ENCODE assay signal across 8 mouse cellular contexts in the genomic region with DNA sequence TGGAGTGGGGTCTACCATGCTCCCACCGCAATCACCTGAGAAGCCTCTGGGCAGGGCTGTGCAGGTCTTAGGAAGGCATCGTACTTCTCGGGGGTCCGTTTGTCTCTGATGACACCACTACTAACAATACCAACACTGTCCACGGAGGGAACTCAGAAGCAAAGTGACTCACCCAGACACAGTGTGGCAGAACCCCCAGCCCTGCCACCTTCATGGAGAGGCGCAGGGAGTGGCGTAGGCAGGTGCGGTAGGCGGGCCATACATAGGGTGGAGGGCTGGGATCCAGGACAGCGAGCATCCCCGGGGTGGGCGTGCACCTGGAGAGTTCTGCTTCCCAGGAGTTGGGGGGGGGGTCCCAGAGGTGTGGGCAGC. TPM values are rescaled to one million over a fixed set of nuclear protein-coding genes. Genes with fewer than 3 reads are reported as not detected.
DNase-seq lines count a peak whose midpoint lies in the region; ATAC-seq and TF ChIP-seq lines count a peak whose summit lies in the region.

No protein-coding gene starts in this region.

- H3K36me3 ChIP-seq in kidney, adult 2 months (ENCODE audit: control insufficient read depth, insufficient read depth, low read length) = no peaks in the 10 kb centered on the region
- no peaks in the 10 kb centered on the region; the same call in 1 of the 2 replicates for H3K36me3 ChIP-seq in ES-E14 (ENCODE audit: control insufficient read depth, insufficient read depth, low read length, poor library complexity, severe bottlenecking)
- H3K36me3 ChIP-seq in embryonic facial prominence, embryonic 11.5 days (replicated peaks; ENCODE audit: control insufficient read depth, insufficient read depth, low read depth, low read length) = no peaks in the 10 kb centered on the region
- no peaks in the 10 kb centered on the region for H3K36me3 ChIP-seq in limb, embryonic 12.5 days
- H3K36me3 ChIP-seq in neural tube, embryonic 14.5 days (ENCODE audit: control insufficient read depth, insufficient read depth, low read length) = no peaks in the 10 kb centered on the region

- peaks cover 9% of the 10 kb centered on the region; the same call in 1 of the 2 replicates for H3K4me1 ChIP-seq in kidney, adult 2 months (ENCODE audit: control insufficient read depth, insufficient read depth, low read length)
- H3K4me1 ChIP-seq in ES-E14 (ENCODE audit: control insufficient read depth in 2 of 2, insufficient read depth in 2 of 2, low read length in 2 of 2, poor library complexity in 1 of 2) = peaks cover 0 to 11% of the 10 kb centered on the region in 2 experiments; a peak in 1 of 4 replicates
- H3K4me1 ChIP-seq in embryonic facial prominence, embryonic 11.5 days (ENCODE audit: control insufficient read depth, insufficient read depth, low read length) = no peaks in the 10 kb centered on the region; the same call in 1 of the 2 replicates
- peaks cover 11% of the 10 kb centered on the region; the same call in 1 of the 2 replicates for H3K4me1 ChIP-seq in limb, embryonic 12.5 days (replicated peaks)
- peaks cover 8% of the 10 kb centered on the region; the same call in 1 of the 2 replicates for H3K4me1 ChIP-seq in neural tube, embryonic 14.5 days (ENCODE audit: control insufficient read depth, insufficient read depth, low read length)

- peak overlapping the region; percentile 89 for H3K9ac ChIP-seq in ES-E14 (ENCODE audit: insufficient read depth, low read depth, low read length, poor library complexity, severe bottlenecking)
- H3K9ac ChIP-seq in embryonic facial prominence, embryonic 11.5 days (replicated peaks; ENCODE audit: low read length) = no peak overlapping the region; the same call in 1 of the 2 replicates
- no peak overlapping the region for H3K9ac ChIP-seq in limb, embryonic 12.5 days (replicated peaks)
- 0 out of 2 replicates have a peak overlapping the region, but pooled peaks have one; percentile 57 for H3K9ac ChIP-seq in neural tube, embryonic 14.5 days (replicated peaks; ENCODE audit: low read depth, low read length)

- no peak for DNase-seq in kidney, adult 2 months
- no peak for DNase-seq in kidney, postnatal 36 days
- DNase-seq in ES-E14 (ENCODE audit: low read depth, low spot score) = no peak
- DNase-seq in embryonic facial prominence, embryonic 11.5 days (ENCODE audit: low spot score) = no peak
- DNase-seq in ovary, postnatal 36 days (ENCODE audit: low spot score) = no peak
- no peak for DNase-seq in frontal cortex, postnatal 10 days (ENCODE audit: low spot score in 2 of 2)

- TF ChIP-seq POLR2A in kidney, adult 2 months (IDR thresholded peaks at IDR 0.05; ENCODE audit: low read depth, low read length) = no peak

- H3K9me3 ChIP-seq in ES-E14 (ENCODE audit: control insufficient read depth, insufficient read depth, low read depth, low read length) = no peaks in the 10 kb centered on the region
- H3K9me3 ChIP-seq in embryonic facial prominence, embryonic 11.5 days (replicated peaks; ENCODE audit: control insufficient read depth, low read length) = no peaks in the 10 kb centered on the region
- H3K9me3 ChIP-seq in limb, embryonic 12.5 days = no peaks in the 10 kb centered on the region
- no peaks in the 10 kb centered on the region for H3K9me3 ChIP-seq in neural tube, embryonic 14.5 days (ENCODE audit: control insufficient read depth, low read length)

- H3K27me3 ChIP-seq in kidney, adult 2 months (replicated peaks; ENCODE audit: control insufficient read depth, insufficient read depth, low read length) = no peaks in the 10 kb centered on the region
- H3K27me3 ChIP-seq in embryonic facial prominence, embryonic 11.5 days (ENCODE audit: control insufficient read depth, insufficient read depth, low read length) = peaks cover 15% of the 10 kb centered on the region
- H3K27me3 ChIP-seq in limb, embryonic 12.5 days = peaks cover 75% of the 10 kb centered on the region
- peaks cover 35% of the 10 kb centered on the region for H3K27me3 ChIP-seq in neural tube, embryonic 14.5 days (ENCODE audit: control insufficient read depth, insufficient read depth, low read length)

- TF ChIP-seq CTCF in kidney, adult 2 months (conservative IDR thresholded peaks at IDR 0.05; ENCODE audit: insufficient read depth, insufficient read length, low read depth, low read length) = no peak

- peak overlapping the region; percentile 93 for H3K4me2 ChIP-seq in embryonic facial prominence, embryonic 11.5 days (ENCODE audit: low read depth, low read length)
- peak overlapping the region; percentile 90 for H3K4me2 ChIP-seq in limb, embryonic 12.5 days
- H3K4me2 ChIP-seq in neural tube, embryonic 14.5 days (ENCODE audit: low read depth, low read length) = peak overlapping the region; percentile 78

- H3K4me3 ChIP-seq in kidney, adult 2 months (ENCODE audit: insufficient read depth, low read depth, low read length) = peak overlapping the region; percentile 89; the same call in 1 of the 2 replicates
- peak overlapping the region; percentile 73 to 78; a peak in 3 of 4 replicates for H3K4me3 ChIP-seq in ES-E14 (ENCODE audit: insufficient read depth in 1 of 2, low read depth in 1 of 2, low read length in 2 of 2, poor library complexity in 1 of 2, severe bottlenecking in 1 of 2)
- H3K4me3 ChIP-seq in embryonic facial prominence, embryonic 11.5 days (ENCODE audit: low read depth, low read length) = peak overlapping the region; percentile 64
- H3K4me3 ChIP-seq in limb, embryonic 12.5 days (replicated peaks) = peak overlapping the region; percentile 69
- peak overlapping the region; percentile 59 for H3K4me3 ChIP-seq in neural tube, embryonic 14.5 days (ENCODE audit: low read depth, low read length)

- peak; percentile 24; the same call in 1 of the 2 replicates for ATAC-seq in embryonic facial prominence, embryonic 11.5 days (replicated peaks; ENCODE audit: insufficient number of reproducible peaks, low FRiP score, low TSS enrichment, low read depth)
- ATAC-seq in limb, embryonic 12.5 days (ENCODE audit: insufficient number of reproducible peaks, insufficient read depth, low FRiP score, low TSS enrichment, low read depth) = peak; percentile 33; the same call in 1 of the 2 replicates
- ATAC-seq in neural tube, embryonic 14.5 days (ENCODE audit: low read depth) = peak; percentile 68

- no peak overlapping the region for H3K27ac ChIP-seq in kidney, adult 2 months (ENCODE audit: insufficient read depth, low read depth, low read length)
- H3K27ac ChIP-seq in ES-E14 (ENCODE audit: insufficient read depth, low read depth, low read length, poor library complexity, severe bottlenecking) = no peak overlapping the region
- no peak overlapping the region for H3K27ac ChIP-seq in embryonic facial prominence, embryonic 11.5 days (replicated peaks; ENCODE audit: low read depth, low read length)
- no peak overlapping the region for H3K27ac ChIP-seq in limb, embryonic 12.5 days
- no peak overlapping the region for H3K27ac ChIP-seq in neural tube, embryonic 14.5 days (ENCODE audit: low read depth, low read length)

- 52% methylated on average over 12 of the region's 12 CpGs for WGBS in kidney, adult 2 months
- 23% methylated on average over 12 of the region's 12 CpGs for WGBS in embryonic facial prominence, embryonic 11.5 days
- 20% methylated on average over 12 of the region's 12 CpGs for WGBS in limb, embryonic 12.5 days
- 31% methylated on average over 12 of the region's 12 CpGs for WGBS in neural tube, embryonic 14.5 days

- in situ Hi-C loops in ES-E14 (cut with MboI; ENCODE audit: low sequenced_read_pairs in 2 of 2, unreplicated experiment in 2 of 2) = loop anchor here (5.0 kb wide), 1 partner anchor 209 kb away; no protein-coding TSS in a partner anchor

TF ChIP-seq in ES-E14, 5 proteins besides CTCF, POLR2A, EP300 and RAD21:
- TF ChIP-seq CHD2 (IDR thresholded peaks at IDR 0.05; ENCODE audit: low read depth, low read length) (no peak), HCFC1 (IDR thresholded peaks at IDR 0.05; ENCODE audit: borderline replicate concordance, insufficient read depth, low read length) (no peak), ZC3H11A (IDR thresholded peaks at IDR 0.05; ENCODE audit: borderline replicate concordance, low read depth, low read length) (no peak)

RNA-seq across cellular contexts. Expression of a gene that starts 0.6 kb away (rescaled TPM):
- 45.3 and 70.3 TPM in 2 replicates for polyA plus RNA-seq in kidney, adult 2 months (2012; rRNA removed)
- 9.1 and 11.2 TPM in 2 replicates for total RNA-seq in ES-E14 (2012; rRNA removed)
- polyA plus RNA-seq in embryonic facial prominence, embryonic 11.5 days (2014; fragmentation: Nextera tagmentation; extraction: Ambion mirVana) = 3.1 and 4.4 TPM in 2 replicates
- 3.7 and 4.0 TPM in 2 replicates for polyA plus RNA-seq in limb, embryonic 12.5 days (2016; fragmentation: Nextera tagmentation; extraction: Ambion mirVana)
- polyA plus RNA-seq in neural tube, embryonic 14.5 days (2014; fragmentation: Nextera tagmentation; extraction: Ambion mirVana) = 1.1 and 1.3 TPM in 2 replicates

RNA-seq across cellular contexts. Expression of a gene that starts 1.5 kb away (rescaled TPM):
- polyA plus RNA-seq in kidney, adult 2 months (2012; rRNA removed) = 288 and 414 TPM in 2 replicates
- total RNA-seq in ES-E14 (2012; rRNA removed) = 43.7 and 54.9 TPM in 2 replicates
- polyA plus RNA-seq in embryonic facial prominence, embryonic 11.5 days (2014; fragmentation: Nextera tagmentation; extraction: Ambion mirVana) = 31.9 and 34.1 TPM in 2 replicates
- polyA plus RNA-seq in limb, embryonic 12.5 days (2016; fragmentation: Nextera tagmentation; extraction: Ambion mirVana) = 39.3 and 40.8 TPM in 2 replicates
- polyA plus RNA-seq in neural tube, embryonic 14.5 days (2014; fragmentation: Nextera tagmentation; extraction: Ambion mirVana) = 35.1 and 35.9 TPM in 2 replicates

RNA-seq across cellular contexts. Expression of a gene that starts 26.8 kb away (rescaled TPM):
- polyA plus RNA-seq in kidney, adult 2 months (2012; rRNA removed) = 30.7 and 31.8 TPM in 2 replicates
- total RNA-seq in ES-E14 (2012; rRNA removed) = 21.9 and 37.4 TPM in 2 replicates
- 5.2 and 5.6 TPM in 2 replicates for polyA plus RNA-seq in embryonic facial prominence, embryonic 11.5 days (2014; fragmentation: Nextera tagmentation; extraction: Ambion mirVana)
- polyA plus RNA-seq in limb, embryonic 12.5 days (2016; fragmentation: Nextera tagmentation; extraction: Ambion mirVana) = 7.5 and 11.9 TPM in 2 replicates
- polyA plus RNA-seq in neural tube, embryonic 14.5 days (2014; fragmentation: Nextera tagmentation; extraction: Ambion mirVana) = 10.7 and 12.5 TPM in 2 replicates

RNA-seq across cellular contexts. Expression of a gene that starts 56.2 kb away (rescaled TPM):
- polyA plus RNA-seq in kidney, adult 2 months (2012; rRNA removed) = 108 and 114 TPM in 2 replicates
- 68.2 and 115 TPM in 2 replicates for total RNA-seq in ES-E14 (2012; rRNA removed)
- 223 and 235 TPM in 2 replicates for polyA plus RNA-seq in embryonic facial prominence, embryonic 11.5 days (2014; fragmentation: Nextera tagmentation; extraction: Ambion mirVana)
- polyA plus RNA-seq in limb, embryonic 12.5 days (2016; fragmentation: Nextera tagmentation; extraction: Ambion mirVana) = 264 and 267 TPM in 2 replicates
- polyA plus RNA-seq in neural tube, embryonic 14.5 days (2014; fragmentation: Nextera tagmentation; extraction: Ambion mirVana) = 291 and 304 TPM in 2 replicates

Comparison
In these comparisons a context has a peak if more than half of its experiments do, and no peak if none do; other contexts are left out.
1. H3K9ac ChIP-seq: peak in ES-E14 (single experiment) and neural tube, embryonic 14.5 days (single experiment); none in embryonic facial prominence, embryonic 11.5 days (single experiment) and limb, embryonic 12.5 days (single experiment).
2. Peak in every context shown above with its lines, with median percentiles within 50 percentile points of each other: H3K4me3 ChIP-seq, ATAC-seq and H3K4me2 ChIP-seq.